Mouse (Mus musculus): ENCODE results near the gene Irf2bp1. TPM values are rescaled to one million over a fixed set of nuclear protein-coding genes. Genes with fewer than 3 reads are reported as not detected.

The Irf2bp1 gene
- polyA plus RNA-seq, 1 experiment from 2014 or later = 32.4 TPM

DNA sequence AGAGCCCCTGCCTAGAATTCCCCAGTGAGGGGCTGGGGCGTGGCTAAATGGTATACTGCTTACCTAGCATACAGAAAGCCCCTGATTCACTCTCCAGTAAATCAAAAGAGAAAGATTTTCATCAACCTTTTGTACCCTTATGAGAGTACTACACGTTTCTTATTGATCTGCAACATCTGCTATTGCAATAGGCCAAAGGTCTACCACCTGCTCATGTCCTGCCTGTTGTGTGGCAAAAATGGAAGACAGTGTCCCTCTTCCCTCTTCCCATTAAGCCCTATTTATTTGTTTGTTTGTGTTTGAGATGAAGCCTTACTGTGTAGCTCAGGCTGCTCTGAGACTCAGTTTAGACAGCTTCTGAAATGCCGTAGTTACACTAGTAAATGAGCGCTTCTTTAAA lies 12.2 kb downstream of the Irf2bp1 start:
- Histone ChIP-seq H3K27me3 (ENCODE audit: control insufficient read depth, insufficient read depth, low read length) (peaks cover 4% of the 10 kb centered on the region), H3K4me1 (replicated peaks; ENCODE audit: control insufficient read depth, insufficient read depth, low read length) (0 out of 2 replicates have a peak, but pooled peaks cover 7% of the 10 kb centered on the region), H3K27ac (no peak overlapping the region), H3K4me2 (replicated peaks) (no peak overlapping the region), H3K36me3 (replicated peaks; ENCODE audit: control insufficient read depth, insufficient read depth) (no peaks in the 10 kb centered on the region), H3K9me3 (ENCODE audit: control insufficient read depth, low read length) (no peaks in the 10 kb centered on the region), H3K9ac (no peak overlapping the region), H3K4me3 (replicated peaks; ENCODE audit: low read length) (no peak overlapping the region)
- DNase-seq (ENCODE audit: low spot score) = no peak
- WGBS = 87% methylated on average over 4 of the region's 4 CpGs
- no peak for ATAC-seq (ENCODE audit: low FRiP score)

GRCm38 (mm10) chr7:19017909-19018308 lies 14.1 kb downstream of the Irf2bp1 start:
- no peaks in the 10 kb centered on the region for H3K36me3 ChIP-seq (replicated peaks; ENCODE audit: control insufficient read depth, insufficient read depth)
- no peak overlapping the region for H3K27ac ChIP-seq
- H3K27me3 ChIP-seq (ENCODE audit: control insufficient read depth, insufficient read depth, low read length) = peaks cover 22% of the 10 kb centered on the region
- WGBS = 96% methylated on average over 7 of the region's 7 CpGs
- no peaks in the 10 kb centered on the region for H3K9me3 ChIP-seq (ENCODE audit: control insufficient read depth, low read length)
- H3K4me3 ChIP-seq (replicated peaks; ENCODE audit: low read length) = no peak overlapping the region
- ATAC-seq (ENCODE audit: low FRiP score) (no peak), DNase-seq (ENCODE audit: low spot score) (no peak)
- no peak overlapping the region for H3K9ac ChIP-seq
- H3K4me1 ChIP-seq (replicated peaks; ENCODE audit: control insufficient read depth, insufficient read depth, low read length) = no peaks in the 10 kb centered on the region
- H3K4me2 ChIP-seq (replicated peaks) = no peak overlapping the region

DNA sequence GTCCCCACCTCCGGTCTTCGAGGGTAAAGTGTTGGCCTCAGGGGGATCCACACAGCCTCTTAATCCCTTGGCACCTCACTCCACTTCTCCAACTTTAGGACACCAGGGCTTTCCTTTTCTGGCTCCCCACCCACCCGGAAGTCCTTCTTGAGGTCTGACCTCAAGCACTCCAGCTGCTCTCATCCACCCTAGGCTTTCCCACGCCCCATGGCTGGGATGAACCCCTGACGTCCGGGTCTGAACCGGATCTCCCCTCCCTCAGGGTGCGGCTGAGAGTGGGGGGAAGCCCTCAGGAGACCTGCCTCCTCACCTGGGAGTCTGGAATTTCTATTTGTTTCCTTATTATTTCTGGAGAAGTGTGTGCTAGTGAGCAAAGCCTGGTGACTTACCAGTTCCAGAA lies 17.2 kb downstream of the Irf2bp1 start:
- Histone ChIP-seq H3K9me3 (ENCODE audit: control insufficient read depth, low read length) (no peaks in the 10 kb centered on the region), H3K36me3 (replicated peaks; ENCODE audit: control insufficient read depth, insufficient read depth) (no peaks in the 10 kb centered on the region), H3K9ac (no peak overlapping the region), H3K4me1 (replicated peaks; ENCODE audit: control insufficient read depth, insufficient read depth, low read length) (peaks cover 11% of the 10 kb centered on the region), H3K27ac (no peak overlapping the region), H3K4me3 (replicated peaks; ENCODE audit: low read length) (no peak overlapping the region), H3K4me2 (replicated peaks) (no peak overlapping the region), H3K27me3 (ENCODE audit: control insufficient read depth, insufficient read depth, low read length) (peaks cover 31% of the 10 kb centered on the region)
- DNase-seq (ENCODE audit: low spot score) (no peak), ATAC-seq (ENCODE audit: low FRiP score) (no peak)
- WGBS = 25% methylated on average over 8 of the region's 8 CpGs

- no peak for DNase-seq (ENCODE audit: low spot score)
- H3K9ac ChIP-seq = no peak overlapping the region
- peaks cover 11% of the 10 kb centered on the region for H3K4me1 ChIP-seq (replicated peaks; ENCODE audit: control insufficient read depth, insufficient read depth, low read length)
- H3K27ac ChIP-seq = no peak overlapping the region
- H3K36me3 ChIP-seq (replicated peaks; ENCODE audit: control insufficient read depth, insufficient read depth) = no peaks in the 10 kb centered on the region
- H3K4me2 ChIP-seq (replicated peaks) = no peak overlapping the region
- no peak overlapping the region for H3K4me3 ChIP-seq (replicated peaks; ENCODE audit: low read length)
- H3K27me3 ChIP-seq (ENCODE audit: control insufficient read depth, insufficient read depth, low read length) = peaks cover 31% of the 10 kb centered on the region
- H3K9me3 ChIP-seq (ENCODE audit: control insufficient read depth, low read length) = no peaks in the 10 kb centered on the region
- WGBS = 66% methylated on average over 18 of the region's 18 CpGs
- ATAC-seq (ENCODE audit: low FRiP score) = no peak
Observed at GRCm38 (mm10) chr7:19022189-19022958, 18.5 kb downstream of the Irf2bp1 start.

- no peak for DNase-seq (ENCODE audit: low spot score)
- H3K9me3 ChIP-seq (ENCODE audit: control insufficient read depth, low read length) = no peaks in the 10 kb centered on the region
- 6% methylated on average over 30 of the region's 30 CpGs for WGBS
- H3K4me2 ChIP-seq (replicated peaks) = peak within 1 kb of the TSS; percentile 92
- peak within 1 kb of the TSS; percentile 87 for H3K9ac ChIP-seq
- peak within 1 kb of the TSS; percentile 66 for H3K27ac ChIP-seq
- 0 out of 2 replicates have a peak, but pooled peaks cover under 1% of the 10 kb centered on the region for H3K36me3 ChIP-seq (replicated peaks; ENCODE audit: control insufficient read depth, insufficient read depth)
- H3K4me1 ChIP-seq (replicated peaks; ENCODE audit: control insufficient read depth, insufficient read depth, low read length) = peaks cover 11% of the 10 kb centered on the region
- H3K4me3 ChIP-seq (replicated peaks; ENCODE audit: low read length) = peak within 1 kb of the TSS; percentile 97
- peaks cover 31% of the 10 kb centered on the region for H3K27me3 ChIP-seq (ENCODE audit: control insufficient read depth, insufficient read depth, low read length)
- ATAC-seq (ENCODE audit: low FRiP score) = peak; percentile 15; the same call in 1 of the 2 replicates
Observed at GRCm38 (mm10) chr7:19023357-19023814, 19.5 kb downstream of the Irf2bp1 start, which contains the start of gene Foxa3. TSS of gene Foxa3 (minus strand) at chr7:19023538.

DNA sequence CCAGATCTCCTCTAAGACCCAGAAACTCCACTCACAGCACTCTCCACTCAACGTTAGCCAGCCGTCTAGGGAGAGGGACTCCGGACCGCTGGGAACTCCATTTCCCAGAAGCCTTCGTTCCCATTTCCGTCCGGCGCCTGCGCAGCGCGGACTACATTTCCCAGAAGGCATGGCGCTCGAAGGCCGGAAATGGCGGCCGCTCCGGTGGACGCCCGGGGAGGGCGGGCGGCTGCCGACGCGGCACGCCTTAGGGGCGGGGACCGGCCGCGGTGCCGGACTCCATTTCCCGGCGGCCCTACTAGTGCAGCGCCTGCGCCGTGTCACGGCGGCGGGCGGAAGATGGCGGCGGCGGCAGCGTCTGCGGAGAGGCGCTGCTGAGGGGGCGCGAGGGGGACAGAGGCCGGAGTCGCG lies 20.3 kb downstream of the Irf2bp1 start, which contains the start of gene Sympk:
Gene Sympk, plus strand, starts transcription at position 282 of the 411 bp plus-strand sequence.
- peak within 1 kb of the TSS; percentile 92 for H3K4me2 ChIP-seq (replicated peaks)
- peak within 1 kb of the TSS; percentile 66 for H3K27ac ChIP-seq
- H3K4me1 ChIP-seq (replicated peaks; ENCODE audit: control insufficient read depth, insufficient read depth, low read length) = peaks cover 11% of the 10 kb centered on the region
- H3K9me3 ChIP-seq (ENCODE audit: control insufficient read depth, low read length) = no peaks in the 10 kb centered on the region
- peaks cover 31% of the 10 kb centered on the region for H3K27me3 ChIP-seq (ENCODE audit: control insufficient read depth, insufficient read depth, low read length)
- H3K36me3 ChIP-seq (replicated peaks; ENCODE audit: control insufficient read depth, insufficient read depth) = peaks cover 8% of the 10 kb centered on the region
- 1% methylated on average over 49 of the region's 50 CpGs for WGBS
- H3K9ac ChIP-seq = peak within 1 kb of the TSS; percentile 87
- peak; percentile 98 for DNase-seq (ENCODE audit: low spot score)
- peak within 1 kb of the TSS; percentile 97 for H3K4me3 ChIP-seq (replicated peaks; ENCODE audit: low read length)
- ATAC-seq (ENCODE audit: low FRiP score) = peak; percentile 96

GRCm38 (mm10) chr7:19024581-19025255 lies 20.9 kb downstream of the Irf2bp1 start:
- H3K27ac ChIP-seq = peak overlapping the region; percentile 66
- peak overlapping the region; percentile 87 for H3K9ac ChIP-seq
- peaks cover 14% of the 10 kb centered on the region for H3K36me3 ChIP-seq (replicated peaks; ENCODE audit: control insufficient read depth, insufficient read depth)
- H3K4me2 ChIP-seq (replicated peaks) = peak overlapping the region; percentile 92
- no peaks in the 10 kb centered on the region for H3K9me3 ChIP-seq (ENCODE audit: control insufficient read depth, low read length)
- H3K4me3 ChIP-seq (replicated peaks; ENCODE audit: low read length) = peak overlapping the region; percentile 97
- ATAC-seq (ENCODE audit: low FRiP score) (peak; percentile 61), DNase-seq (ENCODE audit: low spot score) (no peak)
- peaks cover 31% of the 10 kb centered on the region for H3K27me3 ChIP-seq (ENCODE audit: control insufficient read depth, insufficient read depth, low read length)
- 3% methylated on average over 36 of the region's 36 CpGs for WGBS
- peaks cover 11% of the 10 kb centered on the region for H3K4me1 ChIP-seq (replicated peaks; ENCODE audit: control insufficient read depth, insufficient read depth, low read length)

DNA sequence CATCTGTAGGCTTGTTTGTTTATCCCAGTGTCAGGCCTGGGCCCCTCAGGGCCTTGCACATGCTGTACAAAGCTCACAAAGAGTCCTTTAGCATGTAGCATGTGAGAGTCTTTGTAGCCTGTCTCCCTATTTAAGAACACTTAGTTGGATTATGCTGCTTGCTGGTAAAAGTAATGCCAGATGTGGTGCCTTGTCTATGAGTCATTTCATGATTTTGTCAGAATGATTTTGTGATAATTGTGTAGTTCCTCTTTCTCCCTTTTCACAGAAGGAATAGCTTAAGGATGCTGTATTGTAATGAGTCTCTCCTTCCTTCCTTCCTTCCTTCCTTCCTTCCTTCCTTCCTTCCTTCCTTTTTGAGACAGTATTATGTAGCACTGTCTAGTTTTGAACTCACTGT lies 24.2 kb downstream of the Irf2bp1 start:
- no peak for DNase-seq (ENCODE audit: low spot score)
- no peak for ATAC-seq (ENCODE audit: low FRiP score)
- H3K9ac ChIP-seq = no peak overlapping the region
- H3K4me2 ChIP-seq (replicated peaks) = no peak overlapping the region
- H3K36me3 ChIP-seq (replicated peaks; ENCODE audit: control insufficient read depth, insufficient read depth) = peaks cover 48% of the 10 kb centered on the region
- H3K27ac ChIP-seq = no peak overlapping the region
- H3K27me3 ChIP-seq (ENCODE audit: control insufficient read depth, insufficient read depth, low read length) = peaks cover 8% of the 10 kb centered on the region
- H3K9me3 ChIP-seq (ENCODE audit: control insufficient read depth, low read length) = no peaks in the 10 kb centered on the region
- H3K4me1 ChIP-seq (replicated peaks; ENCODE audit: control insufficient read depth, insufficient read depth, low read length) = peaks cover 11% of the 10 kb centered on the region
- no peak overlapping the region for H3K4me3 ChIP-seq (replicated peaks; ENCODE audit: low read length)

DNA sequence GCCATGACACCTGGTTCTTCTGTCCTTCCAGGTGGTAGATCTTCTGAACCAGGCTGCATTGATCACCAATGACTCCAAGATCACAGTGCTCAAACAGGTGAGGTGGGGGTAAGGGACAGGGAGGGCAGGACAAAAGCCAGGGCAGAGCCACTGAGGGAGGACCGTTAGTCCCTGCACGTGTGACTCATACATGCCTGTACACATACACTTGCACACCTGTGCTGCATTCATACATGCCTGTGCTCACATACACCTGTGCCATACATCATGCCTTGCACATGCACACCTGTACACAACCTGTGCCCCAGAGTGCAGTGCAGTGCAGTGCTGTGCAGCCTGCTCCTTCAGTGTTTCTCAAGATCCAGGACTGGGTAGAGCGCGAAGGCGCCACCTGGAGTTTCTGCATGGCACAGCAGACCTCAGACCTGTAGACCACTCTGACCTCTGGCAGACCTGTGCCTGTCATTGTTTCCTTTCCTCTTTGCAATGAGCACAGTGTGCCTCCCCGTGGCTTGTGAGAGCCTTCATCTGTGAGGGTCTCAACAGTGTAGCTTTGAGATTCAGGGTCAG lies 25.3 kb downstream of the Irf2bp1 start:
- Histone ChIP-seq H3K4me3 (replicated peaks; ENCODE audit: low read length) (no peak overlapping the region), H3K9me3 (ENCODE audit: control insufficient read depth, low read length) (no peaks in the 10 kb centered on the region), H3K27ac (no peak overlapping the region), H3K4me1 (replicated peaks; ENCODE audit: control insufficient read depth, insufficient read depth, low read length) (peaks cover 11% of the 10 kb centered on the region), H3K27me3 (ENCODE audit: control insufficient read depth, insufficient read depth, low read length) (no peaks in the 10 kb centered on the region), H3K9ac (no peak overlapping the region), H3K36me3 (replicated peaks; ENCODE audit: control insufficient read depth, insufficient read depth) (peaks cover 56% of the 10 kb centered on the region), H3K4me2 (replicated peaks) (no peak overlapping the region)
- DNase-seq (ENCODE audit: low spot score) (peak; percentile 67), ATAC-seq (ENCODE audit: low FRiP score) (peak; percentile 15)
- WGBS = 63% methylated on average over 6 of the region's 6 CpGs
